Mouse (Mus musculus): Measurements from ENCODE around the gene Hist1h3c.

DNA sequence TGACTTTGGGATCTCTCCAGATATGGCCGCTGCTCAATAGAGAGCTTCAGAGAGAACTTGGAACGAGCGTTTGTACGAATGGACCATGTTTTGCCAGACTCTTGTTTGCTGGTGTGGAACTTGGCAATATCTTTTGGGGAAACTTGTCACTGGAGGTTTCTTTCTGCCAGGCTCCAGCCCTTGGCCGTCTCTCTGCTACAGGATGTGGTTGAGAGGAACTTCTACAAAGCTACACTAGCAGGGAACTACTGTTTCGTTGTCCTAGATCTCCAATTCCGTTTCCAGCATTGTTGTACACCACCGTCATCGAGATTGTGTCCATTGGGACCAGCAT, 16.2 kb downstream of the Hist1h3c start:
- TF ChIP-seq CTCF (IDR thresholded peaks at IDR 0.05; ENCODE audit: borderline replicate concordance, insufficient read depth, low read length) (no peak), POLR2A (IDR thresholded peaks at IDR 0.05; ENCODE audit: low read depth, low read length) (no peak)
